Mouse (Mus musculus): ENCODE data around the gene Gm42674. TPM values are rescaled to one million over a fixed set of nuclear protein-coding genes. Genes with fewer than 3 reads are reported as not detected.
A peak's percentile ranks its signal among the peaks of the same experiment; 100 is the strongest.

The Gm42674 gene
- polyA plus RNA-seq, 1 experiment from 2014 or later: not detected

GRCm38 (mm10) chr3:90644220-90644619 is 42.5 kb downstream of the Gm42674 start:
- ATAC-seq (ENCODE audit: low FRiP score): no peak

GRCm38 (mm10) chr3:90647291-90647690 is 45.6 kb downstream of the Gm42674 start:
- H3K36me3 ChIP-seq (replicated peaks; ENCODE audit: control insufficient read depth, insufficient read depth): no peaks in the 10 kb centered on the region
- no peaks in the 10 kb centered on the region for H3K9me3 ChIP-seq (ENCODE audit: control insufficient read depth, low read length)
- 95% methylated on average over 1 of the region's 1 CpGs for WGBS
- no peak overlapping the region for H3K27ac ChIP-seq
- DNase-seq (ENCODE audit: low spot score): no peak
- no peak overlapping the region for H3K4me3 ChIP-seq (replicated peaks; ENCODE audit: low read length)
- H3K4me1 ChIP-seq (replicated peaks; ENCODE audit: control insufficient read depth, insufficient read depth, low read length): no peaks in the 10 kb centered on the region
- no peak overlapping the region for H3K4me2 ChIP-seq (replicated peaks)
- no peaks in the 10 kb centered on the region for H3K27me3 ChIP-seq (ENCODE audit: control insufficient read depth, insufficient read depth, low read length)
- no peak for ATAC-seq (ENCODE audit: low FRiP score)
- H3K9ac ChIP-seq: no peak overlapping the region

More at GRCm38 (mm10) chr3:90644220-90644619, 42.5 kb downstream of the Gm42674 start:
- no peaks in the 10 kb centered on the region for H3K36me3 ChIP-seq (replicated peaks; ENCODE audit: control insufficient read depth, insufficient read depth)
- H3K4me2 ChIP-seq (replicated peaks): no peak overlapping the region
- H3K4me3 ChIP-seq (replicated peaks; ENCODE audit: low read length): no peak overlapping the region
- no peaks in the 10 kb centered on the region for H3K9me3 ChIP-seq (ENCODE audit: control insufficient read depth, low read length)
- no peak overlapping the region for H3K9ac ChIP-seq
- DNase-seq (ENCODE audit: low spot score): no peak
- 49% methylated on average over 3 of the region's 3 CpGs for WGBS
- no peak overlapping the region for H3K27ac ChIP-seq
- no peaks in the 10 kb centered on the region for H3K27me3 ChIP-seq (ENCODE audit: control insufficient read depth, insufficient read depth, low read length)
- H3K4me1 ChIP-seq (replicated peaks; ENCODE audit: control insufficient read depth, insufficient read depth, low read length): no peaks in the 10 kb centered on the region

- H3K27me3 ChIP-seq (ENCODE audit: control insufficient read depth, insufficient read depth, low read length): no peaks in the 10 kb centered on the region
- H3K4me2 ChIP-seq (replicated peaks): no peak overlapping the region
- no peak for ATAC-seq (ENCODE audit: low FRiP score)
- H3K4me1 ChIP-seq (replicated peaks; ENCODE audit: control insufficient read depth, insufficient read depth, low read length): no peaks in the 10 kb centered on the region
- no peak overlapping the region for H3K9ac ChIP-seq
- no peak overlapping the region for H3K4me3 ChIP-seq (replicated peaks; ENCODE audit: low read length)
- no peak overlapping the region for H3K27ac ChIP-seq
- no peak for DNase-seq (ENCODE audit: low spot score)
- H3K9me3 ChIP-seq (ENCODE audit: control insufficient read depth, low read length): no peaks in the 10 kb centered on the region
- H3K36me3 ChIP-seq (replicated peaks; ENCODE audit: control insufficient read depth, insufficient read depth): no peaks in the 10 kb centered on the region
Observed at GRCm38 (mm10) chr3:90648981-90649380, 47.3 kb downstream of the Gm42674 start.

- DNase-seq (ENCODE audit: low spot score) (no peak), ATAC-seq (ENCODE audit: low FRiP score) (no peak)
- Histone ChIP-seq H3K9ac (no peak overlapping the region), H3K36me3 (replicated peaks; ENCODE audit: control insufficient read depth, insufficient read depth) (no peaks in the 10 kb centered on the region), H3K4me1 (replicated peaks; ENCODE audit: control insufficient read depth, insufficient read depth, low read length) (no peaks in the 10 kb centered on the region), H3K27ac (no peak overlapping the region), H3K27me3 (ENCODE audit: control insufficient read depth, insufficient read depth, low read length) (no peaks in the 10 kb centered on the region), H3K4me2 (replicated peaks) (no peak overlapping the region), H3K9me3 (ENCODE audit: control insufficient read depth, low read length) (no peaks in the 10 kb centered on the region), H3K4me3 (replicated peaks; ENCODE audit: low read length) (no peak overlapping the region)
- 82% methylated on average over 2 of the region's 2 CpGs for WGBS
Observed at GRCm38 (mm10) chr3:90649832-90650231, 48.1 kb downstream of the Gm42674 start.

GRCm38 (mm10) chr3:90652878-90653508 is 51.3 kb downstream of the Gm42674 start:
- no peak overlapping the region for H3K27ac ChIP-seq
- H3K36me3 ChIP-seq (replicated peaks; ENCODE audit: control insufficient read depth, insufficient read depth): no peaks in the 10 kb centered on the region
- WGBS: 39% methylated on average over 5 of the region's 5 CpGs
- no peaks in the 10 kb centered on the region for H3K4me1 ChIP-seq (replicated peaks; ENCODE audit: control insufficient read depth, insufficient read depth, low read length)
- no peak overlapping the region for H3K9ac ChIP-seq
- no peaks in the 10 kb centered on the region for H3K27me3 ChIP-seq (ENCODE audit: control insufficient read depth, insufficient read depth, low read length)
- H3K4me3 ChIP-seq (replicated peaks; ENCODE audit: low read length): no peak overlapping the region
- H3K9me3 ChIP-seq (ENCODE audit: control insufficient read depth, low read length): no peaks in the 10 kb centered on the region
- H3K4me2 ChIP-seq (replicated peaks): no peak overlapping the region
- DNase-seq (ENCODE audit: low spot score): peak; percentile 94
- ATAC-seq (ENCODE audit: low FRiP score): peak; percentile 80

- no peaks in the 10 kb centered on the region for H3K27me3 ChIP-seq (ENCODE audit: control insufficient read depth, insufficient read depth, low read length)
- H3K9me3 ChIP-seq (ENCODE audit: control insufficient read depth, low read length): no peaks in the 10 kb centered on the region
- H3K27ac ChIP-seq: no peak within 1 kb of the TSS
- no peak for ATAC-seq (ENCODE audit: low FRiP score)
- no peaks in the 10 kb centered on the region for H3K36me3 ChIP-seq (replicated peaks; ENCODE audit: control insufficient read depth, insufficient read depth)
- no peak within 1 kb of the TSS for H3K4me3 ChIP-seq (replicated peaks; ENCODE audit: low read length)
- H3K4me1 ChIP-seq (replicated peaks; ENCODE audit: control insufficient read depth, insufficient read depth, low read length): no peaks in the 10 kb centered on the region
- no peak for DNase-seq (ENCODE audit: low spot score)
- H3K4me2 ChIP-seq (replicated peaks): no peak within 1 kb of the TSS
- H3K9ac ChIP-seq: no peak within 1 kb of the TSS
Observed at GRCm38 (mm10) chr3:90653717-90654116, 52.0 kb downstream of the Gm42674 start, which contains the start of gene S100a7a. Gene S100a7a (plus strand): TSS chr3:90654017.

Other genes with a start within 250 kb of the Gm42674 start
- 24.1 and 24.8 TPM in 2 replicates for gene Slc27a3, start 212.0 kb upstream of the Gm42674 start, polyA plus RNA-seq (2014; fragmentation: Nextera tagmentation; extraction: Ambion mirVana)
- 32.2 and 36.0 TPM in 2 replicates for gene Ints3, start 168.3 kb upstream of the Gm42674 start, polyA plus RNA-seq (2014; fragmentation: Nextera tagmentation; extraction: Ambion mirVana)
- 2.8 and 4.0 TPM in 2 replicates for gene Npr1, start 136.0 kb upstream of the Gm42674 start, polyA plus RNA-seq (2014; fragmentation: Nextera tagmentation; extraction: Ambion mirVana)
- gene Ilf2, start 125.8 kb upstream of the Gm42674 start, polyA plus RNA-seq (2014; fragmentation: Nextera tagmentation; extraction: Ambion mirVana): 228 and 235 TPM in 2 replicates
- 86.8 and 94.0 TPM in 2 replicates for gene Snapin, start 110.9 kb upstream of the Gm42674 start, polyA plus RNA-seq (2014; fragmentation: Nextera tagmentation; extraction: Ambion mirVana)
- gene Chtop, start 92.4 kb upstream of the Gm42674 start, polyA plus RNA-seq (2014; fragmentation: Nextera tagmentation; extraction: Ambion mirVana): 122 and 126 TPM in 2 replicates
- gene S100a1, start 87.5 kb upstream of the Gm42674 start, polyA plus RNA-seq (2014; fragmentation: Nextera tagmentation; extraction: Ambion mirVana): 19.8 TPM in 2 replicates
- 11.9 TPM in 2 replicates for gene S100a13, start 87.5 kb upstream of the Gm42674 start, polyA plus RNA-seq (2014; fragmentation: Nextera tagmentation; extraction: Ambion mirVana)
- gene S100a14, start 75.0 kb upstream of the Gm42674 start, polyA plus RNA-seq (2014; fragmentation: Nextera tagmentation; extraction: Ambion mirVana): not detected in 2 replicates
- 37.8 and 40.3 TPM in 2 replicates for gene S100a16, start 64.7 kb upstream of the Gm42674 start, polyA plus RNA-seq (2014; fragmentation: Nextera tagmentation; extraction: Ambion mirVana)
- 2.4 and 3.4 TPM in 2 replicates for gene S100a3, start 41.3 kb upstream of the Gm42674 start, polyA plus RNA-seq (2014; fragmentation: Nextera tagmentation; extraction: Ambion mirVana)
- gene S100a2, start 11.7 kb upstream of the Gm42674 start, polyA plus RNA-seq (2014; fragmentation: Nextera tagmentation; extraction: Ambion mirVana): not detected in 2 replicates
- 1.2 and 1.6 TPM in 2 replicates for gene S100a4, start 1.9 kb downstream of the Gm42674 start, polyA plus RNA-seq (2014; fragmentation: Nextera tagmentation; extraction: Ambion mirVana)
- gene S100a5, start 6.6 kb downstream of the Gm42674 start, polyA plus RNA-seq (2014; fragmentation: Nextera tagmentation; extraction: Ambion mirVana): not detected in 2 replicates
- 35.0 and 46.9 TPM in 2 replicates for gene S100a6, start 11.0 kb downstream of the Gm42674 start, polyA plus RNA-seq (2014; fragmentation: Nextera tagmentation; extraction: Ambion mirVana)
- gene S100a7a, start 52.1 kb downstream of the Gm42674 start, polyA plus RNA-seq (2014; fragmentation: Nextera tagmentation; extraction: Ambion mirVana): not detected in 2 replicates
- gene S100a8, start 67.1 kb downstream of the Gm42674 start, polyA plus RNA-seq (2014; fragmentation: Nextera tagmentation; extraction: Ambion mirVana): 7.9 and 10.6 TPM in 2 replicates
- gene S100a9, start 93.8 kb downstream of the Gm42674 start, polyA plus RNA-seq (2014; fragmentation: Nextera tagmentation; extraction: Ambion mirVana): 8.2 and 8.4 TPM in 2 replicates
- not detected in 2 replicates for gene Pglyrp4, start 125.0 kb downstream of the Gm42674 start, polyA plus RNA-seq (2014; fragmentation: Nextera tagmentation; extraction: Ambion mirVana)
- not detected in 2 replicates for gene Gm5849, start 176.0 kb downstream of the Gm42674 start, polyA plus RNA-seq (2014; fragmentation: Nextera tagmentation; extraction: Ambion mirVana)

Data from hindbrain, embryonic 14.5 days (tissue).